Mouse (Mus musculus): ENCODE results near the gene Lonp2.

Gene Lonp2

GRCm38 (mm10) chr8:86712594-86712993, 88.8 kb downstream of the Lonp2 start:
- no peak for DNase-seq (ENCODE audit: low read depth, low spot score)

- DNase-seq (ENCODE audit: low read depth, low spot score), result no peak
These were observed 89.8 kb downstream of the Lonp2 start for GRCm38 (mm10) chr8:86713407-86714188.

GRCm38 (mm10) chr8:86718332-86718994, 94.6 kb downstream of the Lonp2 start:
- DNase-seq (ENCODE audit: low read depth, low spot score), result no peak

DNA sequence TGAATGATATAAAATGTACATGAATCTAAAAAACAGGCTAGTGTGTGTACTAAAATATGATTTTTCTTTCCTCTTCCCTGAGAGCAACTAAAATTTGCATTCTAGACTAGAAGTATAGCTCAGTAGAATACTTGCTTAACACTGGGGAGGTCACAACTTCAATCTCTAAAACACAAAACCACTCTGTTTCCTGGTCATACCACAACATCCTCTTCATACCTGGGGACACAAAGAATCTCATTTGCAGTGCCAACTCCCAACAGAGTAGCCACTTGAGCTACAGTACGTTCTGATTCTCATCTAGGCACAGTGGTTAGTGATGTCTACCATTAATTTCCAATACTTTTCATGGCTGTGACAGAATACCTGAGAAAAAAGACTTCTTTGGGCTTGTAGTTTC, 95.5 kb downstream of the Lonp2 start:
- no peak for DNase-seq (ENCODE audit: low read depth, low spot score)

DNA sequence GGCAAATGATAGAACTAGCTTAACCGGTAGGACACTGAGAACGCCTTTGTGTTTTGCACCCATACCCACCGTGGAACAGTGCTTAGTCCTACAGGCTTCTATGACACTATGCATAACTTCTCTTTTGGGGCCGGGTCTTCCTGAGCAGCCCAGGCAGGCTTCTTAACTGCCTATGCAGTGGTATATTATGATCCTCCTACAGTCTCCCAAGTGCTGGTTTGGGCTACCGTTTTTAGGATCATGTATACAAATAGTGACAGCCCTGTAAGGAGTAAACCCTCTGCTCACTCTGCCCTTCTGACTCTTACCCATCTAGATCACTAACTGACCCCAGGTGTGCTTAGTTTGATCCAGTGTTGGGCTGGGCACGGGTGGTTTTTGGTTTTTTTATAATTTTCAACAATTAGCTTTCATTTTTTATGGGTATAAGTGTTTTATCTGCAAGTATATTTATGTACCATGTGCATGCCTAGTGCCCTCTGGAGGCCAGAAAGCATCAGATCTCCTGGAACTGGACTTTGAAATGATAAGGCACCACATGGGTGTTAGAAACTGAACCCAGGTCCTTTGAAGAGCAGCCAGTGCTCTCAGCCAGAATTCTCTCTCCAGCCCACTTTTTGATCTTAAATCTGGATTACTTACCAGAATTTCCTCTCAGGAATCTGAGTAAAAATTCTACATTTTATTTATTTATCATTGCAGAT, 97.1 kb downstream of the Lonp2 start:
- DNase-seq (ENCODE audit: low read depth, low spot score), result peak; percentile 45

- DNase-seq (ENCODE audit: low read depth, low spot score), result no peak
These were observed 97.6 kb downstream of the Lonp2 start for GRCm38 (mm10) chr8:86721490-86721889.

- no peak for DNase-seq (ENCODE audit: low read depth, low spot score)
These were observed 103.1 kb downstream of the Lonp2 start for GRCm38 (mm10) chr8:86726959-86727358.

GRCm38 (mm10) chr8:86728224-86728950, 104.5 kb downstream of the Lonp2 start:
- DNase-seq (ENCODE audit: low read depth, low spot score), result no peak

GRCm38 (mm10) chr8:86730303-86730702, 106.5 kb downstream of the Lonp2 start:
- DNase-seq (ENCODE audit: low read depth, low spot score), result peak; percentile 61

DNA sequence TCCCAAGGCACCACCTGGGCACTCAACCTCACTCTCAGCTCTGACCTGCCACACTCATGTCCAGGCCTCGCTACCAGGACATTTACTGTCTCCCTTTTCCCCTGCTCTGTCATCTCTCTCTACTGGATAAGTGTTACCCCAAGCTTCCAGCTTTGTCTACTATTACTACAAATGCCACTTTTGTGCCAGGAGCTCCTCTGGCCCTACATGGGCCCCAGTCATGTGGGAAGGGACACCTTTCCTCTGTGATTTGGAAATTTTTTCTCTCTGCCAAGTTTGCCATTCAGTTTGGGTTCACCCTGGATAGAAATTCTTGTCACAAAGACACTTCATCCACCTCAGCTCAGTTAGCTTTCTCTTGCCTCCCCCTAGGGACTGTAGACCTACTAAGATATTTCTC, 107.0 kb downstream of the Lonp2 start:
- DNase-seq (ENCODE audit: low read depth, low spot score), result no peak

GRCm38 (mm10) chr8:86734171-86734570, 110.3 kb downstream of the Lonp2 start:
- DNase-seq (ENCODE audit: low read depth, low spot score), result no peak

GRCm38 (mm10) chr8:86734954-86735353, 111.1 kb downstream of the Lonp2 start:
- no peak for DNase-seq (ENCODE audit: low read depth, low spot score)

- peak; percentile 59 for DNase-seq (ENCODE audit: low read depth, low spot score)
These were observed 111.7 kb downstream of the Lonp2 start for GRCm38 (mm10) chr8:86735446-86736111.

DNA sequence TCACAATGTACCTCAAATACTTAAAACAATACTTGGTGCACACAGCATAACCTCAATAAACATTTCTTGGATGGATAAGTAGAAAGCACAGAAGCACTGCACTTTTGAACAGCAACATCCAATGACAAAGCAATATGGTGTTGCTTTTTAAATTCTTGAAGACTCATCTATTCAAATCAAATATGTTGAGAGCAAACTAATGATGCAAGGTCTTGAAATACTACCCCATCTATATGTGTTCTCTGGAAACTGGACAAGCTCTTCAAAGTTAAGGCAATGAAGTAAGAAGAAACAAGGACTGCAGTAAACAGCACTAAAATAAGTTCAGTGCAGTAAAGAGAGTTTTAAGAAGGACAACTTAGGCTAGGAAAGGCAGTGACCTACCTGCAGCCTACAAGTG, 117.1 kb downstream of the Lonp2 start:
- peak; percentile 45 for DNase-seq (ENCODE audit: low read depth, low spot score)

DNA sequence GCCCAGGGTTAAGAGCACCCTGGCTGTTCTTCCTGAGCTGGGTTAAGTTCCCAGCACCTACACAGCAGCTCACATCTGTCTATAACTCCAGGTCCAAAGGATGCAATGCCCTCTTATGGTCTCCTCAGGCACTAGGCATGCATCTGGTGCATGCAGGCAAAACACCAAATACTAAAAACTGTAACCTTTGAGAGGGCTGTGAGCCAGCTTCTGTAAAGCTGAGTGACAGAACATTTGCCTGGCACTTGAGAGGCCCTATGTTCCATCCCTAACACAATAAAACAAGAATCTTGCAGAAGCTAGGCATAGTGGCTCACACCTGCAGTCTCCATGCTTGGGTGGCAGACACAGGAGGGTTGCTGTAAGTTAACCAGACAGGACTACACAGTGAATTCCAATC, 117.8 kb downstream of the Lonp2 start:
- DNase-seq (ENCODE audit: low read depth, low spot score), result no peak

- no peak for DNase-seq (ENCODE audit: low read depth, low spot score)
These were observed 118.9 kb downstream of the Lonp2 start for GRCm38 (mm10) chr8:86742605-86743345.

DNA sequence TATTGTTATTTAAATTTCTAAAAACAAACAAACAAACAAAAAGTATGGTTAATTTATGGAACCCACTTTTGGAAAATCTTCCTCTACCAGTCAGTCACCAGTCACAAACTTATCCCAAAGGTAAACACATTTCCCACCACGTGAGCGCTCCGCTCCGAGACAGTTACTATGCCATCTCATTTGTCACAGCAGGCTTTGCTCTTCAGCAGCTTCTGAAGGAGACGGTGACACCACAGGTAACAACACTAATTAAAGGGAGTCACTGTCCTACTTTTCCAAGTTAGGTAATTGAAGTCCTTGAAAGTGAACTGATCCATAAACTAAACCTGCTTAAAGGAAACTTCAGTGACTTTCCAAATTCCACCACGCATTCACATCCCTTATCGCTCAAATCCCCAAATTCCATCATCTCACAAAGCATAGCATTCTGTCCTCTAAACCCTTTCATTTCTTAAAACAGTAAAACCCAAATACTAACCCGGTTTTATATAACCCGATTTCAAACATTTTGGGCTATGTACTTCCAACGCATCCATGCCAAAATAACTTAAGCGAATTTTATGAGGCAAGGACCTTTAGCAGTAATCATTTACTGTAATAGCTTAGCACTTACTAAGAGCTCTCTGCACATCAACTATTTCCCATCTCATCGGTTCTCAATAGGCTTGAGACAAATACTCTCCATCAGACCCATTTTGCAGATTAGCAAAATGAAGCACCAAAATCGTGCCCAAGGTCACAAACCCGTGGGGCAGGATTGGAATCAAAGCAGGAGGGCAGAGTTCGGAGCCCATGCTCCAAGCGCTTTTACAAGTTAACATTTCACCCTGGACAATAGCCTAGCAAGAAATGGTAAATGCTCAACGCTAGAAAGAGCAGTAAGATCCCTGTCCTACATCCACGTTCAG, 120.7 kb downstream of the Lonp2 start:
- DNase-seq (ENCODE audit: low read depth, low spot score), result no peak

DNA sequence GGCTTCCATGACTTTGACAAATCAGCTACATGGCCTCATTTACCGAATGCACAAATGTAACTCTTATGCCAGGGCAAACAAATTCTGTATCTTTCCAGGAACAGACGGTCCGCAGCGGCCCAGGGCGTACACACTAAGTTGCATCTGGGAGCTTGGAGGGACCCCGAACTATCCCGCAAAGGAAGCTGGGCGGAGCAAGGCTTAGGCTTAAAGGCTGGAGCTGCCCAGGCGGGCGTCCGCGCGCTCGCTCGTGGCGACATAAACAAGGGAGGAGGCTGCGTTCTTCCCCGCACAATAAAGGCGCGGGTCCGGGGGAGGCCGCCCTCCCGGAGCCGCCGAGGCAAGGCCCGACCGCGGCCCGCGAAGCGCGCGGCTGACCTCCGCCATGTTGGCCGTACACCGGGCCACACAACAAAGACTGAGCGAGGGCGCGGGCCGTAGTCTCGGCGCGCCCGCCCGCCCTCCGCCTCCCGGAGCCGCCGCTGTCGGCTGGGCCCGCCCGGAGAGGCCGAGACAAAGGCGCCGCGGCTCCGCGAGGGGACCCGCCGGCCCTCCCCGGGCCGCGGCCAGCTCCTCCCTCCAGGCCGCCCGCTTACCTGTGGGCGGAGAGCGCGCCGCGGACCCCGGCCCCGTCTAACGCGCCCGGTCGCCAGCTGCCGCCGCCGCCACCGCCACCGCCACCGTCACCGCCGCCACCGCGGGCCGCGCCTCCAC, 121.5 kb downstream of the Lonp2 start, which contains the start of the genes Gm10638 and Siah1a:
Gm10638 (plus strand) TSS at position 479 of the 714 bp plus-strand sequence.
Siah1a (minus strand) TSS at position 714 of the 714 bp plus-strand sequence.
- peak; percentile 75 for DNase-seq (ENCODE audit: low read depth, low spot score)
